Mouse (Mus musculus) brain, embryonic 14.5 days (tissue): ENCODE results near the gene Rabif.

Source experiments
- CTCF ChIP-seq: fragments of 200-500 bp; IDR thresholded peaks from 2 replicates; pipeline ENCODE4 v1.5.1; 2012; ENCODE audit warnings: inconsistent platforms, mild to moderate bottlenecking, moderate library complexity, borderline replicate concordance; ENCODE audit not compliant: insufficient read depth, insufficient read length; ENCODE audit errors: extremely low read depth
- POLR2A ChIP-seq: fragments of 200-500 bp; IDR thresholded peaks from 2 replicates; pipeline ENCODE4 v1.6.1; 2012; ENCODE audit warnings: mild to moderate bottlenecking, inconsistent platforms, borderline replicate concordance; ENCODE audit not compliant: poor library complexity, insufficient read depth, insufficient read length, severe bottlenecking; ENCODE audit errors: extremely low read depth

DNA sequence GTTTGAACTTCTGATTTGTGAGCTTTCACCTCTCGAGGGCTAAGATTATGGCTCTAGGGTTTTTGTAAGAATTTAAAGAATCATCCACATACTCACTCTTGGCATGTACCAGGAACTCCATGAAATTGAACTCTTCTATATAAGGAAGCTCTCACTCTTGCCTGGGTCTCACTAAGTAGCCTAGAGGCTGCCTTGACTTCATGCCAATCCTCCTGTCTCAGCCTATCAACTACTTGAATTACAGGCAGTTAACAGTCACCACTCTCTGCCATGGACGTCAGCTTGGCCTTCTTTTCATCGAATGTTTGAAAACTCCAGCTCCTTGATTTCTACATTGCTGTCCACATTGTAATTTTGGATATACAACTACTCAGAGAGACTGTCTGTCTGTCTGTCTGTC is 57.9 kb downstream of the Rabif start:
- TF ChIP-seq CTCF: no peak
- TF ChIP-seq POLR2A: no peak
